Mouse (Mus musculus) heart, adult 18-20 months (tissue): Measurements from ENCODE around the gene Olfr644. TPM values are rescaled to one million over a fixed set of nuclear protein-coding genes. Genes with fewer than 3 reads are reported as not detected.

Source experiments
- DNase-seq, 2 experiments: peaks; one replicate each; pipeline ENCODE4 v3.0.0; 2021 to 2022; ENCODE audit warnings: mixed read lengths in 1 of 2
- long read RNA-seq, 2 experiments: library from polyadenylated mRNA; stranded (forward); transcript quantifications; one replicate each; pipeline ENCODE4 v2.0.0; 2021
- total RNA-seq, 2 experiments: library from RNA; stranded (reverse); gene quantifications; 2 replicates each; pipeline ENCODE4 v1.2.3; 2021

The Olfr644 gene
- total RNA-seq: not detected
- long read RNA-seq, experiment 1: 0 reads
- long read RNA-seq, experiment 2: 0 reads

DNA sequence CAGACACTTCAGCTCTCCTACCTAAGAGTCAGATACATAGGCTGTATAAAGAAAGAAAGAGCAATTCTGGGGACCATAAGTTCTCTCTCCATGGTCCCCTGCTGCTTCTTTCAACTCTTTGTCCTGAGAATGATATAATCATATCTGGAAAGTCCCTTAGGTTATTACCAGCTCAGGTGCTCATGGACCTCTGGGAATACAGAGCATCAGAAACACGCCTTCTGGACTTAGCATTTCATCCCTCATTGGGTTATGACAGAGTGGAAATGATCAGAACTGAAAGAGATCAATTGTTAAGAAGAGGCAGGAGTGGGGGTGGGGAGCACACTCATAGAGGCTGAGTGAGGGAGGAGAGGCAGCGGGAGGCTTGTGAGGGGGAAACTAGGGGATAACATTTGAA is at the start of gene Olfr644:
Gene Olfr644, minus strand, starts transcription at position 101 of the 400 bp plus-strand sequence.
- no peak for DNase-seq

GRCm38 (mm10) chr7:104104757-104104972 is 33.0 kb upstream of the Olfr644 start, which contains the start of gene Olfr646:
TSS of gene Olfr646 (plus strand) at chr7:104104873.
- no peak for DNase-seq

GRCm38 (mm10) chr7:104103913-104104756 is 32.5 kb upstream of the Olfr644 start:
- no peak for DNase-seq

DNA sequence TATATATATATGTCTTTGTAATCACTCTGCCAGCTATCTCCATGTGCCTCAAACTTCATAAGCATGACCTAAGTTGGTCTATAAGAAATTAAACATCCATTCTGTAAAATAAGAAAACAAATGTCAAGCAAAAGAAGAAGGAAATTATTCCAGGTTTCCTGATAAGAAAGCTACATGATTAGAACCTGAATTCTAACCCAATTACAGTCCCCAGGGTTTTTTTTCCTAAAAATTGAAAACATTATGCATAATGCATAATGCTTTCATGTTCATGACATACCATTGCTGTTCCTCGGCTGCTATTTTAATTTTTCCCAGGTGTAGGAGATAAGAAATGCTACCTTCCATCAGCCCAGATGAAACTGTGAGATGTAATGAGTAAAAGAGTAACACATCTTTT is 13.7 kb upstream of the Olfr644 start, which contains the start of gene Olfr645:
Gene Olfr645, minus strand, starts transcription at position 101 of the 400 bp plus-strand sequence.
- no peak for DNase-seq

GRCm38 (mm10) chr7:104061345-104061744 is 10.3 kb downstream of the Olfr644 start, which contains the start of gene 4930516K23Rik:
TSS of gene 4930516K23Rik (minus strand) at chr7:104061445.
- no peak for DNase-seq

DNA sequence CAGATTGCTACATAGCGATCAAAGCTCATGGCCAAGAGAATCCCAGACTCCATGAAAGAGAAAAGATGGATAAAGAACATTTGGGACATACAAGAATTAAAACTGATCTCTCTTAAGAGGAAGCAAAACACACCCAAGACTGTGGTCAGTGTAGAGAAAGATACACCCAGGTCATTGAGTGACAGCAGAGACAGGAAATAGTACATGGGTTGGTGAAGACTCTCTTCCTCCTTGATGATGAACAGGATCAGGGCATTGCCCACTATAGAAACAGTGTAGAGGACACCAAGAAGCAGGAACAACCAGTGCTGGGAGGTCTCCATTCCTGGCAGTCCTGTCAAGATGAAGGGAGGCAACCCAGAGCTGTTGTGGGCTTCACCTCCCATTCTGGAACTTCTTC is 12.5 kb downstream of the Olfr644 start:
- no peak for DNase-seq

DNA sequence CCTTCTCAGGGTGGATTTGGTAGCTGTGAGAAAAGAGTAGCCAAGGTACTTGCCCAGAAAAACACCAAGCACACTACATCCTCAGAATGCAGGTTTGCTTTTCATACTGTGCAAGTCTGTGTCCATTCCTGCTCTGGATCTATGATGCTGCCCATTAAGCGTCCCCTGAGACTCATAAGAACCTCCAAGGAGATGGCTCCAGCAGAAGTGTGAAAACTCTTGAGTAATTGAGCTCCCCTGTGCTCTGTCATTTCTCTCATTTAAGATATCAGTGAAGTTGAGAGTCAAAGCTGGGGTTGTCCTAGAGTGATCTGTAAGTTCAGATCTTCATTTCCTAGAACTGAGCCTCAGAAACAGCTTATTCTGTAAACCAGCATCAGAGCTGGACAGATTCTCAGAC is 19.1 kb downstream of the Olfr644 start, which contains the start of gene Olfr642:
Gene Olfr642, minus strand, starts transcription at position 101 of the 400 bp plus-strand sequence.
- DNase-seq: no peak

- no peak for DNase-seq
These were observed 20.9 kb downstream of the Olfr644 start for GRCm38 (mm10) chr7:104050745-104051144.

DNA sequence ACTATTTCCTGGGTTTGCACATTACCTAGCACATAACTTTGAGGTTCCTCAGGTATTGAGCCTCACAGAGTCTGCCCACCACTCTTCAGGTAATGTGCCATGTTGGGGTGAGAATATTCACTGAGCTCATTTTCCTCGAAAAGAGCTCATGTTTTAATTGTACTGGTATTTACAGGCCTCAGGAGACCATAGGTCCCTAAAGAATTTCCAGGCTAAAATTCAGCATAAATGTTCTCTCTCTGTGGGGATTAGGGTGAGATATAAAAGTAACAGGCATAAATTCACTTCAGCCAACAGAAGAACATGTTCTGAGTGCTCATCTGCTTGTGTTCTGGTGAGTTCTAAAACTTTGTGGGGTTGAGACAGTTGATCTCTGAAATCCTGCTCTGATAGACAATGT is 36.5 kb downstream of the Olfr644 start, which contains the start of gene Olfr641:
Gene Olfr641, plus strand, starts transcription at position 301 of the 400 bp plus-strand sequence.
- no peak for DNase-seq

DNA sequence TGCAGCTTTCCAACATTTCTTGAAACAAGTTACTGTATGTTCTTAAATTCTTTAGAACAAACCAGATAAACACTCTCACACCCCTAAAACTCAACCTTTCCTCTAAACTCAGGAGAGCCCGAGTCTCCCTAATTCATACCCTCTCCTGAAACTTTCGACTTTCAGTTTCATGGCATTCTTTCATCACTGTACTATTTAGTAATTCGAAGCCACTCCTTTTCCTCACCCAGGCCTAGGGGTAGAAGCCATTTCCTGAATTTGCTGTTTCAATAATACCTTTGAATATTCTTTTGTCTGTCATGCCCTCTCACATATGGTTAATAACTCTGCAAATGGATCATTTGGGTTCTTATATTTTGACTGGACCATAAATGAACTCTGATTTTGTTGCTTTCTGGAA is 44.7 kb downstream of the Olfr644 start:
- DNase-seq: no peak

DNA sequence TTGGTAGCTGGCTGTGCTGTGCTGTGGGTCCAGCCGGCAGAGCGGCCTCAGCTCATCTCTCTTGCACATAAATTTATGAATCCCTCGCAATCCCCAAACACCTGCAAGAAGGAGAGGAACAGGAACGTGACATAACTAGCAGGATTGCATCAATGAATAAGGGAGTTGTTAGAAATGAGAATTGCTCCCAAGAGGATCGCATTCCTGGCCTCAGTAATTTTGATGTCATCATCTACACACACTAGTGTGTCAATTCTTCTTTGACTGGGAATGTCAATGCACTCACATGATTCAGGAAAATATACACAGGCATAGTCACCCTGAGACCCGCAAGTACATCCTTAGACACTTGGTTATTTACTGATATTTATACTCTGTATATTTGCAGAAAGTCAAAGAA is 46.2 kb downstream of the Olfr644 start, which contains the start of gene Olfr640:
Gene Olfr640, minus strand, starts transcription at position 101 of the 400 bp plus-strand sequence.
- DNase-seq: no peak

- DNase-seq: no peak
These were observed 50.0 kb downstream of the Olfr644 start for GRCm38 (mm10) chr7:104021651-104022050.

GRCm38 (mm10) chr7:104018953-104019352 is 52.7 kb downstream of the Olfr644 start:
- no peak for DNase-seq

DNA sequence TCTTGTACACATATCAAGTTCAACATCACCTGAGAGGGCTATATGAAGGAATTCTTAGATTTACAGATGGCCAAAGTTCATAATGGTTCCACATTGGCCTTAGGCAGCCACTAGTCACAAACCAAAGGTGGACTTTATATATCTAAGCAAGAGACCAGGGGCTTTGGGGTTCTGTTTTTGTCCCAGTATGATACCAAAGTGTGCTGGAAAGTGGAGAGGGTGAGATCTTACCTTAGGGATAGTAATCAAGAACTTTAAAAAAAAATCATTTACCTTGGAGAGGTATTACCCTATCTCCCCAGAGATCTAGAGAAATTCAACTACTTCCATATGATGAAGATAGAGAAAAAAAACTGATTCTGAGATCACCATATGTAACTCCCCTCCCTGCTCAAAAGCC is 54.5 kb downstream of the Olfr644 start, which contains the start of gene Olfr639:
Gene Olfr639, minus strand, starts transcription at position 101 of the 400 bp plus-strand sequence.
- DNase-seq: no peak

Other genes starting within 250 kb of the Olfr644 start
- over 10,000 TPM; 10,167 to 10,648 TPM for gene Hbb-bs, start 243.8 kb downstream of the Olfr644 start, total RNA-seq
- gene Hbb-bh2, start 231.3 kb downstream of the Olfr644 start, total RNA-seq: not detected
- not detected for gene Hbb-bh1, start 228.7 kb downstream of the Olfr644 start, total RNA-seq
- not detected for gene Hbb-y, start 218.7 kb downstream of the Olfr644 start, total RNA-seq
- gene Olfr66, start 185.6 kb downstream of the Olfr644 start, total RNA-seq: not detected
- not detected for gene Olfr64, start 177.4 kb downstream of the Olfr644 start, total RNA-seq
- not detected for gene Olfr65, start 168.4 kb downstream of the Olfr644 start, total RNA-seq
- gene Olfr631, start 143.0 kb downstream of the Olfr644 start, total RNA-seq: not detected
- not detected for gene Olfr632, start 137.5 kb downstream of the Olfr644 start, total RNA-seq
- not detected for gene Olfr633, start 127.4 kb downstream of the Olfr644 start, total RNA-seq
- gene Olfr635, start 100.7 kb downstream of the Olfr644 start, total RNA-seq: not detected
- gene Olfr638, start 73.1 kb downstream of the Olfr644 start, total RNA-seq: not detected
- under 1 TPM; 0.05 TPM for gene Olfr639, start 54.6 kb downstream of the Olfr644 start, total RNA-seq
- gene Olfr640, start 46.3 kb downstream of the Olfr644 start, total RNA-seq: not detected
- gene Olfr641, start 36.4 kb downstream of the Olfr644 start, total RNA-seq: not detected
- not detected for gene Olfr642, start 19.2 kb downstream of the Olfr644 start, total RNA-seq
- not detected for gene 4930516K23Rik, start 10.4 kb downstream of the Olfr644 start, total RNA-seq
- gene Olfr645, start 13.6 kb upstream of the Olfr644 start, total RNA-seq: not detected
- gene Olfr646, start 33.0 kb upstream of the Olfr644 start, total RNA-seq: not detected
- gene Ubqln5, start 58.0 kb upstream of the Olfr644 start, total RNA-seq: not detected
- gene Olfr643, start 65.5 kb upstream of the Olfr644 start, total RNA-seq: not detected
- gene Ubqln3, start 71.4 kb upstream of the Olfr644 start, total RNA-seq: not detected
- gene Ubqlnl, start 78.7 kb upstream of the Olfr644 start, total RNA-seq: not detected
- not detected for gene Olfm5, start 93.0 kb upstream of the Olfr644 start, total RNA-seq
- gene Olfr648, start 111.5 kb upstream of the Olfr644 start, total RNA-seq: not detected
- not detected for gene Olfr649, start 124.1 kb upstream of the Olfr644 start, total RNA-seq
- gene Trim6, start 146.9 kb upstream of the Olfr644 start, total RNA-seq: under 1 TPM; 0.30 to 0.67 TPM
- gene Trim34a, start 172.6 kb upstream of the Olfr644 start, total RNA-seq: 1 to 10 TPM; 3.9 to 4.7 TPM
- 1 to 10 TPM; 2.3 to 2.7 TPM for gene Trim5, start 216.2 kb upstream of the Olfr644 start, total RNA-seq
- 1 to 10 TPM; 5.9 to 7.0 TPM for gene Trim12a, start 243.6 kb upstream of the Olfr644 start, total RNA-seq